In genomic region chr1:151564377-151564776, GRCm38 (mm10) we compare ENCODE assay signal across 8 mouse cellular contexts. TPM values are rescaled to one million over a fixed set of nuclear protein-coding genes. Genes with fewer than 3 reads are reported as not detected.
DNase-seq lines count a peak whose midpoint lies in the region; ATAC-seq lines count a peak whose summit lies in the region.

No protein-coding gene starts in this region.

- H3K9ac ChIP-seq in embryonic facial prominence, embryonic 14.5 days (ENCODE audit: low read depth, low read length) = no peak overlapping the region
- no peak overlapping the region for H3K9ac ChIP-seq in liver, embryonic 12.5 days

- ATAC-seq in embryonic facial prominence, embryonic 14.5 days (ENCODE audit: low read depth) = peak; percentile 88
- peak; percentile 70 for ATAC-seq in liver, embryonic 12.5 days

- no peak overlapping the region for H3K27ac ChIP-seq in embryonic facial prominence, embryonic 14.5 days (replicated peaks; ENCODE audit: low read depth, low read length)
- no peak overlapping the region for H3K27ac ChIP-seq in heart, embryonic 10.5 days
- H3K27ac ChIP-seq in liver, embryonic 12.5 days = no peak overlapping the region

- no peaks in the 10 kb centered on the region; the same call in 1 of the 2 replicates for H3K4me1 ChIP-seq in embryonic facial prominence, embryonic 14.5 days (ENCODE audit: control insufficient read depth, insufficient read depth, low read length)
- H3K4me1 ChIP-seq in heart, embryonic 10.5 days = no peaks in the 10 kb centered on the region
- no peaks in the 10 kb centered on the region for H3K4me1 ChIP-seq in liver, embryonic 12.5 days

- WGBS in embryonic facial prominence, embryonic 14.5 days = 16% methylated on average over 12 of the region's 12 CpGs
- 14% methylated on average over 12 of the region's 12 CpGs for WGBS in heart, embryonic 10.5 days
- WGBS in liver, embryonic 12.5 days (ENCODE audit: insufficient replicate concordance) = 9% methylated on average over 12 of the region's 12 CpGs

- H3K4me3 ChIP-seq in embryonic facial prominence, embryonic 14.5 days (ENCODE audit: low read depth, low read length) = no peak overlapping the region
- H3K4me3 ChIP-seq in heart, embryonic 10.5 days = no peak overlapping the region
- no peak overlapping the region for H3K4me3 ChIP-seq in liver, embryonic 12.5 days

- no peak overlapping the region for H3K4me2 ChIP-seq in embryonic facial prominence, embryonic 14.5 days (ENCODE audit: low read depth, low read length)
- H3K4me2 ChIP-seq in liver, embryonic 12.5 days = no peak overlapping the region

- H3K36me3 ChIP-seq in embryonic facial prominence, embryonic 14.5 days (ENCODE audit: control insufficient read depth, insufficient read depth, low read length) = no peaks in the 10 kb centered on the region
- H3K36me3 ChIP-seq in heart, embryonic 10.5 days = no peaks in the 10 kb centered on the region
- H3K36me3 ChIP-seq in liver, embryonic 12.5 days = no peaks in the 10 kb centered on the region

- H3K9me3 ChIP-seq in embryonic facial prominence, embryonic 14.5 days (ENCODE audit: control insufficient read depth, low read length) = no peaks in the 10 kb centered on the region
- no peaks in the 10 kb centered on the region for H3K9me3 ChIP-seq in heart, embryonic 10.5 days
- no peaks in the 10 kb centered on the region for H3K9me3 ChIP-seq in liver, embryonic 12.5 days (replicated peaks)

- no peaks in the 10 kb centered on the region; the same call in 1 of the 2 replicates for H3K27me3 ChIP-seq in embryonic facial prominence, embryonic 14.5 days (replicated peaks; ENCODE audit: control insufficient read depth, insufficient read depth, low read length)
- no peaks in the 10 kb centered on the region for H3K27me3 ChIP-seq in heart, embryonic 10.5 days (ENCODE audit: insufficient read depth, poor library complexity, severe bottlenecking)
- no peaks in the 10 kb centered on the region; the same call in 1 of the 2 replicates for H3K27me3 ChIP-seq in liver, embryonic 12.5 days (replicated peaks)

- DNase-seq in B cell, adult 2 months = peak; percentile 81 to 82
- peak; percentile 92 to 95 for DNase-seq in adrenal gland, postnatal 36 days
- DNase-seq in embryonic facial prominence, embryonic 14.5 days (ENCODE audit: low spot score) = peak; percentile 76
- DNase-seq in heart, embryonic 10.5 days (ENCODE audit: low spot score) = peak; percentile 86
- peak; percentile 92 for DNase-seq in kidney, postnatal 10 days
- peak; percentile 68 to 78 for DNase-seq in natural killer cell, adult 2 months (ENCODE audit: low spot score in 2 of 2)
- DNase-seq in spleen, postnatal 4 days (ENCODE audit: low spot score in 2 of 2) = peak; percentile 69 to 88

RNA-seq across cellular contexts. Expression of gene Fam129a, which starts 6.6 kb away (rescaled TPM):
- 100 to 1,000 TPM; 108 to 202 TPM for total RNA-seq in adrenal gland, postnatal 36 days (2021)
- polyA plus RNA-seq in embryonic facial prominence, embryonic 14.5 days (2014; fragmentation: Nextera tagmentation; extraction: Ambion mirVana) = 12.2 and 16.3 TPM in 2 replicates
- polyA plus RNA-seq in heart, embryonic 10.5 days (2016; fragmentation: Nextera tagmentation; extraction: Ambion mirVana) = 2.0 and 5.6 TPM in 2 replicates
- polyA plus RNA-seq in liver, embryonic 12.5 days (2016; fragmentation: Nextera tagmentation; extraction: Ambion mirVana) = 1.9 and 2.2 TPM in 2 replicates
